Mouse (Mus musculus) liver, embryonic 14.5 days (tissue): Measurements from ENCODE around the gene Abhd4. TPM values are rescaled to one million over a fixed set of nuclear protein-coding genes. Genes with fewer than 3 reads are reported as not detected.

Experiments used
- ATAC-seq: fragments of 200-750 bp; cut with Nextera tagmentation; 2 replicates; pipeline ENCODE4 v1.8.0; 2017; ENCODE audit warnings: moderate number of reproducible peaks, mild to moderate bottlenecking, moderate library complexity; ENCODE audit not compliant: insufficient read depth
- DNase-seq, 3 experiments: peaks; one replicate each; pipeline ENCODE4 v3.0.0-alpha.2; 2012 to 2013; ENCODE audit warnings: low read depth in 3 of 3, low spot score in 3 of 3
- H3K27ac ChIP-seq: fragments of 300-500 bp; sonication (generic); 2 replicates; pipeline ENCODE4 v1.5.1; 2014; ENCODE audit warnings: moderate library complexity, mild to moderate bottlenecking, control low read depth, inconsistent platforms
- H3K27me3 ChIP-seq: fragments of 300-500 bp; sonication (generic); 2 replicates; pipeline ENCODE4 v1.6.1; 2014; ENCODE audit warnings: mild to moderate bottlenecking, low read length, moderate library complexity; ENCODE audit not compliant: control insufficient read depth, insufficient read depth
- H3K36me3 ChIP-seq: fragments of 300-500 bp; sonication (generic); replicated peaks from 2 replicates; pipeline ENCODE4 v1.6.1; 2014; ENCODE audit warnings: low read depth; ENCODE audit not compliant: control insufficient read depth, insufficient read depth
- H3K4me1 ChIP-seq, 2 experiments: fragments of 200-500 bp in 1 of 2; fragments of 300-500 bp in 1 of 2; sonication (generic) in 1 of 2; replicated peaks; 2 replicates each; pipeline ENCODE4 v1.6.1; 2012 to 2014; ENCODE audit warnings: antibody characterized with exemption in 1 of 2, inconsistent platforms in 1 of 2, low read length in 1 of 2; ENCODE audit not compliant: control insufficient read depth in 2 of 2, insufficient read depth in 2 of 2
- H3K4me2 ChIP-seq: fragments of 300-500 bp; sonication (generic); 2 replicates; pipeline ENCODE4 v1.6.1; 2014; ENCODE audit warnings: low read depth, mild to moderate bottlenecking, control low read depth, moderate library complexity
- H3K4me3 ChIP-seq, 2 experiments: fragments of 200-500 bp in 1 of 2; fragments of 300-500 bp in 1 of 2; sonication (generic) in 1 of 2; 2 replicates each; pipeline ENCODE4 v1.5.1; 2012 to 2014; ENCODE audit warnings: low read depth in 2 of 2, low read length in 2 of 2, mild to moderate bottlenecking in 2 of 2, control low read depth in 1 of 2, inconsistent platforms in 1 of 2, moderate library complexity in 1 of 2; ENCODE audit not compliant: insufficient read depth in 1 of 2
- H3K9ac ChIP-seq: fragments of 300-500 bp; sonication (generic); replicated peaks from 2 replicates; pipeline ENCODE4 v1.6.1; 2014; ENCODE audit warnings: mild to moderate bottlenecking, control low read depth, moderate library complexity
- H3K9me3 ChIP-seq: fragments of 300-500 bp; sonication (generic); 2 replicates; pipeline ENCODE4 v1.6.1; 2016; ENCODE audit warnings: low read length, mixed read lengths; ENCODE audit not compliant: control insufficient read depth
- CTCF ChIP-seq: IDR thresholded peaks from 2 replicates; pipeline ENCODE4 v1.5.1; 2016; ENCODE audit warnings: antibody characterized with exemption, low read depth, control low read depth
- EP300 ChIP-seq: IDR thresholded peaks from 2 replicates; pipeline ENCODE4 v1.6.1; 2016; ENCODE audit warnings: antibody characterized with exemption, low read depth
- WGBS: fragments of 180-500 bp; shearing (Covaris S2); extraction: QIAGEN DNeasy Blood & Tissue Kit; methylation state at CpG from one replicate; pipeline ENCODE4 v1.1.7; 2014; ENCODE audit not compliant: insufficient replicate concordance; 5-methylcytosine and 5-hydroxymethylcytosine counted together
- polyA plus RNA-seq, 2 experiments: library from polyadenylated mRNA; depleted of rRNA in 1 of 2; stranded (reverse) in 1 of 2; unstranded in 1 of 2; fragments of >200 nt; fragmentation: Nextera tagmentation in 1 of 2; extraction: Ambion mirVana in 1 of 2; gene quantifications; 2 replicates each; pipeline versions ENCODE4 v1.2.1 to v1.2.3; 2012 to 2014

Gene Abhd4
- polyA plus RNA-seq, 2 experiments = 6.1 to 14.9 TPM

- ATAC-seq (no peak), DNase-seq (no peak)
- H3K9ac ChIP-seq = no peak overlapping the region
- no peak overlapping the region for H3K27ac ChIP-seq
- WGBS = 51% methylated on average over 5 of the region's 5 CpGs
- H3K36me3 ChIP-seq = no peaks in the 10 kb centered on the region
- no peak for TF ChIP-seq CTCF
- TF ChIP-seq EP300 = no peak
- no peaks in the 10 kb centered on the region for H3K4me1 ChIP-seq
- H3K4me3 ChIP-seq = no peak overlapping the region
- H3K27me3 ChIP-seq = no peaks in the 10 kb centered on the region; the same call in 1 of the 2 replicates
- no peak overlapping the region for H3K4me2 ChIP-seq
- H3K9me3 ChIP-seq = no peaks in the 10 kb centered on the region
These were observed 46.1 kb downstream of the Abhd4 start for GRCm38 (mm10) chr14:54300136-54300535.

- WGBS = 66% methylated on average over 3 of the region's 3 CpGs
- Histone ChIP-seq H3K9me3 (no peaks in the 10 kb centered on the region), H3K4me3 (no peak overlapping the region), H3K36me3 (no peaks in the 10 kb centered on the region), H3K4me1 (no peaks in the 10 kb centered on the region), H3K27me3 (no peaks in the 10 kb centered on the region; the same call in 1 of the 2 replicates), H3K9ac (no peak overlapping the region), H3K27ac (no peak overlapping the region), H3K4me2 (no peak overlapping the region)
- TF ChIP-seq EP300 (no peak), CTCF (no peak)
- no peak for ATAC-seq
- no peak for DNase-seq
These were observed 46.7 kb downstream of the Abhd4 start for GRCm38 (mm10) chr14:54300676-54301075.

- ATAC-seq (no peak), DNase-seq (no peak)
- H3K36me3 ChIP-seq = no peaks in the 10 kb centered on the region
- H3K4me3 ChIP-seq = no peak overlapping the region
- H3K4me2 ChIP-seq = no peak overlapping the region
- no peak overlapping the region for H3K9ac ChIP-seq
- TF ChIP-seq CTCF (no peak), EP300 (no peak)
- H3K27me3 ChIP-seq = no peaks in the 10 kb centered on the region
- H3K4me1 ChIP-seq = no peaks in the 10 kb centered on the region
- 39% methylated on average over 3 of the region's 3 CpGs for WGBS
- H3K27ac ChIP-seq = no peak overlapping the region
- H3K9me3 ChIP-seq = no peaks in the 10 kb centered on the region
These were observed 57.8 kb downstream of the Abhd4 start for GRCm38 (mm10) chr14:54311763-54312162.

Other genes starting within 250 kb of the Abhd4 start
- gene Dad1, start 84 bp upstream of the Abhd4 start, polyA plus RNA-seq (2012; rRNA removed) = 133 and 145 TPM in 2 replicates
- 221 and 224 TPM in 2 replicates for gene Dad1, start 84 bp upstream of the Abhd4 start, polyA plus RNA-seq (2014; fragmentation: Nextera tagmentation; extraction: Ambion mirVana)
- not detected in 2 replicates for gene Olfr49, start 30.8 kb downstream of the Abhd4 start, polyA plus RNA-seq (2012; rRNA removed)
- gene Olfr49, start 30.8 kb downstream of the Abhd4 start, polyA plus RNA-seq (2014; fragmentation: Nextera tagmentation; extraction: Ambion mirVana) = not detected in 2 replicates
- 27.9 and 29.8 TPM in 2 replicates for gene Oxa1l, start 106.6 kb downstream of the Abhd4 start, polyA plus RNA-seq (2012; rRNA removed)
- gene Oxa1l, start 106.6 kb downstream of the Abhd4 start, polyA plus RNA-seq (2014; fragmentation: Nextera tagmentation; extraction: Ambion mirVana) = 17.4 and 20.1 TPM in 2 replicates
- 7.8 and 8.7 TPM in 2 replicates for gene Slc7a7, start 163.6 kb downstream of the Abhd4 start, polyA plus RNA-seq (2012; rRNA removed)
- gene Slc7a7, start 163.6 kb downstream of the Abhd4 start, polyA plus RNA-seq (2014; fragmentation: Nextera tagmentation; extraction: Ambion mirVana) = 4.9 and 6.2 TPM in 2 replicates
- gene Mrpl52, start 172.7 kb downstream of the Abhd4 start, polyA plus RNA-seq (2012; rRNA removed) = 107 and 177 TPM in 2 replicates
- gene Mrpl52, start 172.7 kb downstream of the Abhd4 start, polyA plus RNA-seq (2014; fragmentation: Nextera tagmentation; extraction: Ambion mirVana) = 218 and 228 TPM in 2 replicates
- gene Mmp14, start 177.4 kb downstream of the Abhd4 start, polyA plus RNA-seq (2012; rRNA removed) = 17.7 and 19.0 TPM in 2 replicates
- 14.4 and 15.5 TPM in 2 replicates for gene Mmp14, start 177.4 kb downstream of the Abhd4 start, polyA plus RNA-seq (2014; fragmentation: Nextera tagmentation; extraction: Ambion mirVana)
- gene Lrp10, start 209.9 kb downstream of the Abhd4 start, polyA plus RNA-seq (2012; rRNA removed) = 12.8 and 12.9 TPM in 2 replicates
- gene Lrp10, start 209.9 kb downstream of the Abhd4 start, polyA plus RNA-seq (2014; fragmentation: Nextera tagmentation; extraction: Ambion mirVana) = 11.1 and 17.2 TPM in 2 replicates
- 0.09 and 0.12 TPM in 2 replicates for gene Rem2, start 221.9 kb downstream of the Abhd4 start, polyA plus RNA-seq (2012; rRNA removed)
- 0.05 TPM in 1 of 2 replicates, not detected in the other for gene Rem2, start 221.9 kb downstream of the Abhd4 start, polyA plus RNA-seq (2014; fragmentation: Nextera tagmentation; extraction: Ambion mirVana)